Mouse (Mus musculus): Measurements from ENCODE around the gene Wnt5a. TPM values are rescaled to one million over a fixed set of nuclear protein-coding genes. Genes with fewer than 3 reads are reported as not detected.

Wnt5a gene
- polyA plus RNA-seq, 1 experiment = 1.8 TPM

DNA sequence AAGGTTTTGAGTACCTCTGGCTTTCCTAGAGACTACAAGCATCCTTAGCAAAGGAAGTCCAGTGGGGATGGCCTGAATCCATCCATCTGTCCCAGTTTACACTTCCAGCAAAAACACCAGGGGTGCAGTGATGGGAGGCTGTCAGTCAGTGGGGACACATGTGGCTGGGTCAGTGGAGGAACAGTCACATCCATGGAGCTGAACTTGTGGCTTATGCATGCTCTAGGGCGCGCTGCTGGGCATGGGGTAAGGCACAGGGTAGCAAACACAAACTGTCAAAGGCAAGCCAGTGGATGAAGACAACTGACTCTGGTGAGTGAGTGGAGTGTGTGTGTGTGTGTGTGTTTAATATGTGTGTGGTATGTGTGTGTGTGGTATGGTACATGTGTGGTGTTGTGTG is 1.3 kb upstream of the Wnt5a start:
- H3K27me3 ChIP-seq (ENCODE audit: control insufficient read depth, insufficient read depth, low read length) = no peaks in the 10 kb centered on the region; the same call in 1 of the 2 replicates
- WGBS = 88% methylated on average over 2 of the region's 2 CpGs
- TF ChIP-seq POLR2A (IDR thresholded peaks at IDR 0.05; ENCODE audit: control insufficient read depth, extremely low read depth, insufficient read depth, low read length, poor library complexity) = no peak
- no peak for TF ChIP-seq CTCF (IDR thresholded peaks at IDR 0.05; ENCODE audit: borderline replicate concordance, control insufficient read depth, extremely low read depth, insufficient read depth, low read length, poor library complexity)

DNA sequence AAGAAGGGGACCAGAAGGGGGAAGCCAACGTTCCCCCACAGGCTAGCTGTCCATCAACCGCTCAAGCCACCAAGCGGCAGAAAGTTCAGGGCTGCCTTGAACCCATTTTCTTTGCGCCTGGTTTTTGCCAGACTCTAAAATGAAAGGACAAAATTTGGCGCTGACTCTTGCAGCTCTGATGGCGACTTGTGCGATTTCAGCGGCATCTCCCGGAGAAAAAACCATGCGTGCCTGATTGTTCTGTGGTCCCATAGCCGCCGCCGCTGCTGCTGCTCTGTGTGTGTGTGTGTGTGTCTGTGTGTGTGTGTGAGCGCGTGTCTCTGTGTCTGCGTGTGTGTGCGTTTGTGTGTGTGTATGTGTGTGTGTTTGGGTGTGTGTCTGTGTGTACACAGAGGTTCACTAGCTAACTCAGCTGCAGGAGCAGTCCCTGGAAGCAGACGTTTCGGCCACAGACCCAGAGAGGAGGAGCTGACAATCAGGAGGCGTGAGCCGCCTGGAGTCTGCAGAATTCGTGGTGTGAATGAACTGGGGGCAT is 568 bp downstream of the Wnt5a start:
- no peak for TF ChIP-seq CTCF (IDR thresholded peaks at IDR 0.05; ENCODE audit: borderline replicate concordance, control insufficient read depth, extremely low read depth, insufficient read depth, low read length, poor library complexity)
- H3K4me3 ChIP-seq (ENCODE audit: control insufficient read depth, insufficient read depth, low read length) = no peak overlapping the region
- peaks cover 3% of the 10 kb centered on the region; the same call in 1 of the 2 replicates for H3K27me3 ChIP-seq (ENCODE audit: control insufficient read depth, insufficient read depth, low read length)
- H3K4me1 ChIP-seq (replicated peaks; ENCODE audit: control insufficient read depth, insufficient read depth, low read length) = no peaks in the 10 kb centered on the region
- WGBS = under 1% methylated on average over 22 of the region's 22 CpGs
- H3K27ac ChIP-seq (ENCODE audit: control insufficient read depth, insufficient read depth, low read length) = no peak overlapping the region
- DNase-seq = no peak
- H3K36me3 ChIP-seq (ENCODE audit: control insufficient read depth, insufficient read depth, low read length) = no peaks in the 10 kb centered on the region

More for the DNA sequence above, 1.3 kb upstream of the Wnt5a start:
- H3K4me1 ChIP-seq (replicated peaks; ENCODE audit: control insufficient read depth, insufficient read depth, low read length) = no peaks in the 10 kb centered on the region
- no peak overlapping the region for H3K27ac ChIP-seq (ENCODE audit: control insufficient read depth, insufficient read depth, low read length)
- no peak overlapping the region for H3K4me3 ChIP-seq (ENCODE audit: control insufficient read depth, insufficient read depth, low read length)
- no peak for DNase-seq
- H3K36me3 ChIP-seq (ENCODE audit: control insufficient read depth, insufficient read depth, low read length) = no peaks in the 10 kb centered on the region

DNA sequence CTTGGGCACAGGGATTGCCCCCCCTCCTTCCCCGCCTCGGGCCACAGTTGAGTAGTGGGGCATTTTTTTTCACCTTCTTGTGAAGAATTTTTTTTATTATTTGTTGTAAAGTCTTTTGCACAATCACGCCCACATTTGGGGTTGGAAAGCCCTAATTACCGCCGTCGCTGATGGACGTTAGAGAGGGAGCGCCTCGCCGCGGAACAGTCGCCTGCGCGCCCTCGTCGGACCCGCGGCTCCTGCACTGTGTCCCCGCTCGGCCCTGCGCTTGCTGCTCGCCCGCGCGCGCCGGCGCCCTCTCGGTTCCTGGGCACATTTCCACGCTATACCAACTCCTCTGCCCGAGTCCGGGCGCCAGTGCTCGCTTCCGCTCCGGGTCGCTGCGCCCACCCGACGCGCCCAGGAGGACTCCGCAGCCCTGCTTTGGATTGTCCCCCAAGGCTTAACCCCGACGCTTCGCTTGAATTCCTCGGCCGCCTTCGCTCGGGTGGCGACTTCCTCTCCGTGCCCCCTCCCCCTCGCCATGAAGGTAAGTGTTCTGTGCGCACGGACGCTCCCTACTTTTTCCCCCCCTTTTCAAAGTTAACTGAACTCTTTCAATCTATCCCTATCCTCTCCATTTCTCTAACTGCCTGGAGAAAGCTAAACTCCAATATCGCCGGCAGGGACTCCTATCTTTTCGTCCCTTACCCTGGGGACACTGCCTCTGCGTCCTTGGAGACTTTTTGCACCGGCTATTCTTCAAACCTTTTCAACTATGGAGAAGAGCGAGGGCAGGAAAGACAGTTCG is 1.2 kb downstream of the Wnt5a start:
- 3% methylated on average over 62 of the region's 62 CpGs for WGBS
- H3K4me1 ChIP-seq (replicated peaks; ENCODE audit: control insufficient read depth, insufficient read depth, low read length) = no peaks in the 10 kb centered on the region
- TF ChIP-seq POLR2A (IDR thresholded peaks at IDR 0.05; ENCODE audit: control insufficient read depth, extremely low read depth, insufficient read depth, low read length, poor library complexity) = no peak
- TF ChIP-seq CTCF (IDR thresholded peaks at IDR 0.05; ENCODE audit: borderline replicate concordance, control insufficient read depth, extremely low read depth, insufficient read depth, low read length, poor library complexity) = no peak
- no peak overlapping the region for H3K27ac ChIP-seq (ENCODE audit: control insufficient read depth, insufficient read depth, low read length)
- H3K27me3 ChIP-seq (ENCODE audit: control insufficient read depth, insufficient read depth, low read length) = peaks cover 3% of the 10 kb centered on the region; the same call in 1 of the 2 replicates
- DNase-seq = no peak
- no peak overlapping the region; the same call in 1 of the 2 replicates for H3K4me3 ChIP-seq (ENCODE audit: control insufficient read depth, insufficient read depth, low read length)
- H3K36me3 ChIP-seq (ENCODE audit: control insufficient read depth, insufficient read depth, low read length) = no peaks in the 10 kb centered on the region

DNA sequence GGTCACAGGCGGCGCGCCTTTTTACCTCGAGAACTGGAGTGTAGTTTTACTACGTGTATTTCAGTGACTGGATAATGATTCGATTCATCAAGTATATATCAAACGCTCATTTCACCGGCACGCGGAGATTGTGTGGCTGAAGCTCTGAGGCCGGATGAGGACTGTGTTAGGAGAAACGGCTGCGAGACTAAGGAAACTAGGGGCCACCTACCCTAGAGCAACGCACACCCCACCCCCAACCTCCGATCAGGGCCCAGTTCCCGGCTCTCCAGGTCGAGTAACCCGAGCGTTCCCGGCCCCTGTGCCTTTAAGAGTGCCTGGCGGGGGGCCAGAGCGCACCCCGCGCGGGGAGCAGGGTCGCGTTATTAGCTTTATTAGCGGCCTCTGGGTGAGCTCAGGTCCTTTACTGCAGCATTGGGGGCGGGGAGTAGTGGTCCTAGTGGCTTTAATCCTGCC is 1.9 kb downstream of the Wnt5a start:
- Histone ChIP-seq H3K4me1 (replicated peaks; ENCODE audit: control insufficient read depth, insufficient read depth, low read length) (no peaks in the 10 kb centered on the region), H3K27ac (ENCODE audit: control insufficient read depth, insufficient read depth, low read length) (no peak overlapping the region), H3K27me3 (ENCODE audit: control insufficient read depth, insufficient read depth, low read length) (peaks cover 3% of the 10 kb centered on the region; the same call in 1 of the 2 replicates), H3K36me3 (ENCODE audit: control insufficient read depth, insufficient read depth, low read length) (no peaks in the 10 kb centered on the region), H3K4me3 (ENCODE audit: control insufficient read depth, insufficient read depth, low read length) (no peak overlapping the region; the same call in 1 of the 2 replicates)
- whole genome bisulfite sequencing = 2% methylated on average over 29 of the region's 29 CpGs
- TF ChIP-seq CTCF (IDR thresholded peaks at IDR 0.05; ENCODE audit: borderline replicate concordance, control insufficient read depth, extremely low read depth, insufficient read depth, low read length, poor library complexity) (no peak), POLR2A (IDR thresholded peaks at IDR 0.05; ENCODE audit: control insufficient read depth, extremely low read depth, insufficient read depth, low read length, poor library complexity) (no peak)
- no peak for DNase-seq

DNA sequence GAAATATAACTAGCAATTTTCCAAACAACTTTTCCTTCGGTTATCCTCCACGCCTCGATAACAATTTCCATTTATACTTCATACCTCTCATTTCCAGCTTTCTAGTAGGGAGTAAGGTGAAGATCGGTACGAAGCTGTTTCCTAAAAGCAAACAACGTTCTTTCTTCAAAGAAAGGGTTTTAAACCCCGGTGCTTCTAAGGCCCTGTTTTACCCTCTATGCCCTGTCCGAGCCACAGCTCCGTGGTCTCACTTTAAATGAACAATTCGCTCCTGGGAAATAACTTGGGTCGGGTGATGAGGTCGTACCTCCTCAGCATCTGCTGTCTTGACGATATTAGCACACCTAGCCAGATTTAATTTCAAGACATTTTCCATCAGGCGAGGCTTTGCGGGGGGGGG is 2.5 kb downstream of the Wnt5a start:
- 4% methylated on average over 15 of the region's 15 CpGs for WGBS
- no peak overlapping the region for H3K27ac ChIP-seq (ENCODE audit: control insufficient read depth, insufficient read depth, low read length)
- peaks cover 3% of the 10 kb centered on the region; the same call in 1 of the 2 replicates for H3K27me3 ChIP-seq (ENCODE audit: control insufficient read depth, insufficient read depth, low read length)
- no peak for DNase-seq
- H3K36me3 ChIP-seq (ENCODE audit: control insufficient read depth, insufficient read depth, low read length) = no peaks in the 10 kb centered on the region
- no peak for TF ChIP-seq POLR2A (IDR thresholded peaks at IDR 0.05; ENCODE audit: control insufficient read depth, extremely low read depth, insufficient read depth, low read length, poor library complexity)
- TF ChIP-seq CTCF (IDR thresholded peaks at IDR 0.05; ENCODE audit: borderline replicate concordance, control insufficient read depth, extremely low read depth, insufficient read depth, low read length, poor library complexity) = no peak
- no peaks in the 10 kb centered on the region for H3K4me1 ChIP-seq (replicated peaks; ENCODE audit: control insufficient read depth, insufficient read depth, low read length)
- H3K4me3 ChIP-seq (ENCODE audit: control insufficient read depth, insufficient read depth, low read length) = no peak overlapping the region

DNA sequence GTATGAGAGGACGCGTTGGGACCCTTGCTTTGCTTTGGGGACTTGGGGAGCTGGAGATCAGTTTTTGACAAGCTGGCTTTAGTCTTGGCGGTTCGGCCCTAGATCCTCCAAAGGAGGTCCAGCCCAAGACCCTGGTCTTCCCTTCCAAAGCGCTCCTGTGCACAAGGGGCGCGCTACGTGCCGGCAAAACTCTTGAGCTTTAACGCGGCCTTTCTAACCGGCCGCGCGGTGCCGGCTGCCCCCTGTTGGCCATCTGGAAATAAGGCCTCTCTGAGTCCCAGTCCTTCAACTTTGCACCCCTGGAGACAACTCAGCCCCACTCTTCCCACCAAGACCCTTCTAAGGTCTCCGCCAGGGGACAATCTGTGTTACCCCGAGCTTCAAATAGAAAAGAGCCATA is 2.9 kb downstream of the Wnt5a start:
- Histone ChIP-seq H3K4me3 (ENCODE audit: control insufficient read depth, insufficient read depth, low read length) (no peak overlapping the region), H3K27me3 (ENCODE audit: control insufficient read depth, insufficient read depth, low read length) (peaks cover 3% of the 10 kb centered on the region; the same call in 1 of the 2 replicates), H3K27ac (ENCODE audit: control insufficient read depth, insufficient read depth, low read length) (no peak overlapping the region), H3K36me3 (ENCODE audit: control insufficient read depth, insufficient read depth, low read length) (no peaks in the 10 kb centered on the region), H3K4me1 (replicated peaks; ENCODE audit: control insufficient read depth, insufficient read depth, low read length) (no peaks in the 10 kb centered on the region)
- WGBS = 2% methylated on average over 18 of the region's 18 CpGs
- no peak for DNase-seq
- TF ChIP-seq CTCF (IDR thresholded peaks at IDR 0.05; ENCODE audit: borderline replicate concordance, control insufficient read depth, extremely low read depth, insufficient read depth, low read length, poor library complexity) (no peak), POLR2A (IDR thresholded peaks at IDR 0.05; ENCODE audit: control insufficient read depth, extremely low read depth, insufficient read depth, low read length, poor library complexity) (no peak)

Measured in thymus, adult 2 months (tissue).